In the genomic region with DNA sequence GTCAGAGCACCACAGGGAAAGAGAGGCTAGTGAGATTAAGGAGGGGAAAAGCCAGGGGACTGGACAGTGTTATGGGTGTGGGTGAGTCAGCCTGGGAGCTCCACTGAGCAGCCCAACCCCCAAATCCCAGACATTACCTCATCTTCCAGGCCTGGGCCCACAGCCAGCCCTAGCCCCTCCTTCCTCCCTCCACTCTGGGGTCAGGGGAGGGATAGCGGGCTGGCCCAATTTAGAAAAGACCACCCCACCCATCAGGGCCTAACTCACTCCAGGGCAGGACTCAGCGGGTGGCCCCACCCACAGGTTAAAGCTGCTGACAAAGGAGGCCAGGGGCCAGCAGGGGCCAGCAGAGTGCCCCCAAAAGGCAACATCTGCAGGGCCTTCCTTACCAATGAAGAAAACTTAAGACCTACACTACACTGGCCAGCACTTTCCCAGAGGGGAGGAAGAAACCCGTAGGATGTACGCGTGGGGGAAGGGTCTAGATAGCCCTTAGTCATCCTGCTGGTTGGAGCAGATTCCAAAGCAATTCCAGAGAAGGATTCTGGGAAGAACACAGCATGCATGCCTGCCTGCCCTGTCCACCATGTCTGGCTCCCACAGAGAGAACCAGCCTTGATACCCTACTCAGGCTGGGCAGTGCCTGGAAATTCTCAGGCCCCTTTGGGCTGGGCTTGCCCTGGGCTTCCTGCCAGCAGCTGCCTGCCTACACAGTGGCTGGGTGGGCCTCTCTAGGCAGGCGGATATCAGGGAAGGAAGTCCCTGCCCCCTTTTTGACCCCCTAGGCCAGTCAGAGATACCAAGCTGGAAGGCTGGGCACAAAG, we compare ENCODE assay signal across 1 mouse cellular context.
A peak's percentile ranks its signal among the peaks of the same experiment; 100 is the strongest.
TF ChIP-seq lines count a peak whose summit lies in the region.

No protein-coding gene starts in this region.

TF ChIP-seq in MEL, 35 proteins besides CTCF, POLR2A, EP300 and RAD21:
- TF ChIP-seq ZNF384 (IDR thresholded peaks at IDR 0.05; ENCODE audit: low read depth, low read length) (no peak), CHD2 (IDR thresholded peaks at IDR 0.05; ENCODE audit: low read length) (no peak), POLR2AphosphoS5 (IDR thresholded peaks at IDR 0.05; ENCODE audit: borderline replicate concordance, low read depth, low read length) (no peak), MYB (IDR thresholded peaks at IDR 0.05; ENCODE audit: low read depth, low read length) (no peak), POLR2AphosphoS2 (IDR thresholded peaks at IDR 0.05; ENCODE audit: low read length) (no peak), CHD1 (IDR thresholded peaks at IDR 0.05; ENCODE audit: low read depth, low read length) (no peak), USF2 (IDR thresholded peaks at IDR 0.05; ENCODE audit: borderline replicate concordance in 1 of 2, insufficient read depth in 1 of 2, low read depth in 1 of 2, low read length in 2 of 2) (no peak), MXI1 (IDR thresholded peaks at IDR 0.05; ENCODE audit: low read depth, low read length) (0 out of 2 replicates have a peak, but pooled peaks have one; percentile 10), ETS1 (IDR thresholded peaks at IDR 0.05; ENCODE audit: low read depth, low read length) (peak; percentile 29; the same call in 1 of the 2 replicates), TAL1 (IDR thresholded peaks at IDR 0.05; ENCODE audit: low read length) (no peak), MAFK (IDR thresholded peaks at IDR 0.05; ENCODE audit: borderline replicate concordance, low read depth, low read length) (no peak), GATA1 (IDR thresholded peaks at IDR 0.05; ENCODE audit: low read depth, low read length) (0 out of 2 replicates have a peak, but pooled peaks have one; percentile 3), ZMIZ1 (IDR thresholded peaks at IDR 0.05; ENCODE audit: low read depth, low read length) (no peak), SIN3A (IDR thresholded peaks at IDR 0.05; ENCODE audit: low read length) (peak; percentile 33; the same call in 1 of the 2 replicates), JUND (IDR thresholded peaks at IDR 0.05; ENCODE audit: low read depth, low read length) (no peak), TCF12 (IDR thresholded peaks at IDR 0.05; ENCODE audit: low read depth, low read length) (no peak), KAT2A (conservative IDR thresholded peaks at IDR 0.05; ENCODE audit: low read depth, low read length) (no peak), NELFE (IDR thresholded peaks at IDR 0.05; ENCODE audit: low read depth, low read length) (peak; percentile 37), MYC (IDR thresholded peaks at IDR 0.05; ENCODE audit: low read depth, low read length) (no peak), RCOR1 (IDR thresholded peaks at IDR 0.05; ENCODE audit: low read depth, low read length) (0 out of 2 replicates have a peak, but pooled peaks have one; percentile 6), MAZ (IDR thresholded peaks at IDR 0.05; ENCODE audit: low read depth, low read length) (0 out of 2 replicates have a peak, but pooled peaks have one; percentile 24), BHLHE40 (IDR thresholded peaks at IDR 0.05; ENCODE audit: borderline replicate concordance, low read depth, low read length) (no peak)
